Mouse (Mus musculus) stomach, embryonic 16.5 days (tissue): ENCODE results near the gene Hap1. TPM values are rescaled to one million over a fixed set of nuclear protein-coding genes. Genes with fewer than 3 reads are reported as not detected.
"Not testable (repeated sequence)": the region's sequence is repeated elsewhere in the genome, so short reads cannot be mapped to it uniquely, and the experiment has no call there.

Experiments
- ATAC-seq: fragments of 200-750 bp; cut with Nextera tagmentation; 2 replicates; pipeline ENCODE4 v1.8.0; 2017; ENCODE audit warnings: moderate number of reproducible peaks, moderate TSS enrichment; ENCODE audit not compliant: insufficient read depth, low FRiP score
- H3K27ac ChIP-seq: fragments of 300-500 bp; sonication (generic); 2 replicates; pipeline ENCODE4 v1.5.1; 2014; ENCODE audit warnings: low read length
- H3K27me3 ChIP-seq: fragments of 300-500 bp; sonication (generic); 2 replicates; pipeline ENCODE4 v1.6.1; 2014; ENCODE audit warnings: low read length, control low read depth, mixed read lengths; ENCODE audit not compliant: control insufficient read depth, insufficient read depth
- H3K36me3 ChIP-seq: fragments of 300-500 bp; sonication (generic); 2 replicates; pipeline ENCODE4 v1.6.1; 2014; ENCODE audit warnings: low read length; ENCODE audit not compliant: control insufficient read depth, insufficient read depth
- H3K4me1 ChIP-seq: fragments of 300-500 bp; sonication (generic); 2 replicates; pipeline ENCODE4 v1.6.1; 2014; ENCODE audit warnings: low read length, control low read depth, mixed read lengths; ENCODE audit not compliant: control insufficient read depth, insufficient read depth
- H3K4me2 ChIP-seq: fragments of 300-500 bp; sonication (generic); 2 replicates; pipeline ENCODE4 v1.6.1; 2014; ENCODE audit warnings: low read depth, low read length, mixed read lengths
- H3K4me3 ChIP-seq: fragments of 300-500 bp; sonication (generic); replicated peaks from 2 replicates; pipeline ENCODE4 v1.5.1; 2014; ENCODE audit warnings: mild to moderate bottlenecking, low read length
- H3K9ac ChIP-seq: fragments of 300-500 bp; sonication (generic); 2 replicates; pipeline ENCODE4 v1.6.1; 2014; ENCODE audit warnings: low read length
- H3K9me3 ChIP-seq: fragments of 300-500 bp; sonication (generic); replicated peaks from 2 replicates; pipeline ENCODE4 v1.6.1; 2016; ENCODE audit warnings: low read length, control low read depth; ENCODE audit not compliant: control insufficient read depth
- WGBS: fragments of 180-500 bp; shearing (Covaris S2); extraction: QIAGEN DNeasy Blood & Tissue Kit; methylation state at CpG from one replicate; pipeline ENCODE4 v1.1.7; 2014; 5-methylcytosine and 5-hydroxymethylcytosine counted together
- polyA plus RNA-seq: library from polyadenylated mRNA; unstranded; fragments of >200 nt; fragmentation: Nextera tagmentation; extraction: Ambion mirVana; gene quantifications from 2 replicates; pipeline ENCODE4 v1.2.1, GENCODE M21; 2015

The Hap1 gene
- polyA plus RNA-seq, 1 experiment from 2014 or later = 13.5 TPM

DNA sequence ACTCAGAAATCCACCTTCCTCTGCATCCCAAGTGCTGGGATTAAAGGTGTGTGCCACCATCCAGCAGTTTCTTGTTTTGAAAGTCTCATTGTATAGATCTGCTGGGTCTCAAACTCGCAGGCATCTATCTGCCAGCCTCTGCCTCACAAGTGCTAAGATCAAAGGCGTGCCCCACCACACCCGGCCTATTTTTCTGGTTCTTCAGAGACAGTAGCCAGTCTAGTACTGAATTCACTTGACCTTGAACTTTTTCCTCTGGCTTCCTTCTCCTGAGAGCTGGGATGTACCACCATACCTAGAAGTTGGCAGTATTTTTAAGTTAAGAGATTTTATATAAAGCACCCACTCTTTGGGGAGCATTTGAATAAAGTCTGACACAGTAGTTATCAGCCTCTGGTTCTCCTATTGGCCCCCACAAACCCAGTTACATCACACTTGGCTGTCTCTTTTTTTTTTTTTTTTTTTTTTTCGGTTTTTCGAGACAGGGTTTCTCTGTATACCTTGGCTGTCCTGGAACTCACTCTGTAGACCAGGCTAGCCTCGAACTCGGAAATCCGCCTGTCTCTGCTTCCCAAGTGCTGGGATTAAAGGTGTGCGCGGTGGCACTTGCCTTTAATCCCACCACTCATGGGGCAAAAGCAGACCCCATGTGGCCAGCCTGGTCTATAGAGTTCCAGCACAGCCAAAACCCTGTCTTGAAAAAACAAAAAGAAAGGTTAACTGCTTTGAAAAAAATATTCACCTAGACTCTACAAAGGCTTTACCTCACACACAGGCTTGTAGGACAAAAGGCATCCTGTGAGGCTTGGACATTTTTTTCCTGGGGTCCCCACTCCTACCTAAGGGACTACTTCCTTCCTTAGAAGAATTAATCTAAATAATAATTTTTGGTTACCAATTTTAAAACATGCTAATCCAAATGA, 37.1 kb downstream of the Hap1 start:
- 87% methylated on average over 10 of the region's 10 CpGs for WGBS
- H3K27me3 ChIP-seq = no peaks in the 10 kb centered on the region

DNA sequence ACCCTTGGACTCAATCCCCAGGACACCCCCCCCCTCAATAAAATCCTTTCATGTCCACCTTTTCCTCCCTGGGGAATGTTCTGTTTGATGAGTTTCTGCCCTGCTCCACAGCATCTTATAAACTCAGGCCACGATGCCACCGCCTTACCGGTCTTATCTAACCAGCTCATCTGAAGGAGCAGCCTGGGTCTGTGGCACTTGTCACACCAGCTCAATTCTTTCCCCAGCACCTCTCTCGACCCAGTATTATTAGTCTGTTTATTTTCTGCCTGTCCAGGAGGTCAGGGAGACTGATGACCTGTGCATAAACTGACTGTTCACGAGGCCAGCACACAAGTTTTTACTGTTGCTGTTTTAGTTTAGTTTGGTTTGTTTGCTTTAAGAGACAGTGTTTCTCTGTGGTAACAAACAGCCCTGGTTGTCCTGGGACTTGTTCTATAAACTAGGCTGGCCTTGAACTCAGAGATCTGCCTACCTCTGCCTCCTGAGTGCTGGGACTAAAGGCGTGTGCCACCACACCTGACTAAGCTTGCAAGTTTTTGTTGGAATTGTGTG, 38.0 kb downstream of the Hap1 start:
- no peaks in the 10 kb centered on the region for H3K27me3 ChIP-seq
- WGBS = 47% methylated on average over 6 of the region's 6 CpGs
- H3K27ac ChIP-seq = no peak overlapping the region
- H3K4me3 ChIP-seq = no peak overlapping the region
- no peak overlapping the region for H3K9ac ChIP-seq
- no peak overlapping the region for H3K4me2 ChIP-seq
- ATAC-seq = no peak
- peaks cover 3% of the 10 kb centered on the region for H3K4me1 ChIP-seq
- H3K9me3 ChIP-seq = no peaks in the 10 kb centered on the region
- H3K36me3 ChIP-seq = peaks cover 14% of the 10 kb centered on the region

More for the DNA sequence above, 37.1 kb downstream of the Hap1 start:
- Histone ChIP-seq H3K4me1 (peaks cover 3% of the 10 kb centered on the region), H3K4me2 (peak overlapping the region; percentile 68), H3K4me3 (peak overlapping the region; percentile 51), H3K36me3 (peaks cover 14% of the 10 kb centered on the region), H3K27ac (peak overlapping the region; percentile 75; the same call in 1 of the 2 replicates), H3K9ac (peak overlapping the region; percentile 64; the same call in 1 of the 2 replicates), H3K9me3 (no peaks in the 10 kb centered on the region)
- ATAC-seq = no peak

DNA sequence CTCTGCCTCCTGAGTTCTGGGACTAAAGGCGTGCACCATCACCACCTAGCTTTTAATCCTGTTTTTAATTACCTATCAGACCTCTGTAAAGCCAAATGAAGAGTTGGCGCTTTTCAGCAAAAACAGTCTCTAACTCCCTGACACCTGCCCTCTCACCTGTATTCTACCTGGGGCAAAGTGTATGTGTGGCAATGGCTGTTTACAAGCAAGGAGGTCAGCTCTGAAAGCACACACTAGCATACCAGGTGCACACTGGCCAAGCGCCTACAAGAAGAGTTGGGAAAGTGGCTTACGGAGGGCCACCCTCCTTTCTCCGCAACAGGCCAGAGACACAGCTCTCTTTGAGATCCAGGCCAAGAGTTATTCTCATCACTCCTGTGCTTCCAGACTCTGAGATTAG, 40.5 kb downstream of the Hap1 start:
- 93% methylated on average over 5 of the region's 5 CpGs for WGBS
- no peak overlapping the region for H3K4me2 ChIP-seq
- H3K4me1 ChIP-seq = no peaks in the 10 kb centered on the region; the same call in 1 of the 2 replicates
- H3K36me3 ChIP-seq = no peaks in the 10 kb centered on the region
- H3K27ac ChIP-seq = no peak overlapping the region
- no peak overlapping the region for H3K4me3 ChIP-seq
- H3K9ac ChIP-seq = no peak overlapping the region
- no peaks in the 10 kb centered on the region for H3K9me3 ChIP-seq
- ATAC-seq = no peak
- no peaks in the 10 kb centered on the region for H3K27me3 ChIP-seq

DNA sequence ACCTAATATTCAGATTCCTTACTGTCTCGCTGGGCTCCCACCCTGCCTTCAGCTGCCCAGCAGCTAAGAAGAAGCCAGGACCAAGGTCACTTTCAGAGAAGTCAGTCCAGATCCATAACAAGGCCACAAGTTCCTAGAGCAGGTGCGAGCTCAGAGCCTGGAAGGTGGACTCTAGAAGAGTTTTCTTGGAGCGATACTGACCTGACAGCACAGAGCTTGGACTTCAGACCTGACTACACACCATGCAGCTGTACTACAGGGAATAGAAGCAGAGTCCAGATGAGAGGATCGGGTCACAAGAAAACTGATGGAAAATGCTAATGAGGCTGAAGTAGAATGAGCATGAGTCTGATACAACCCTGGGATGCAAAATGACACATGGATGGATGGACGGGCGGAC, 42.5 kb downstream of the Hap1 start:
- H3K27me3 ChIP-seq = no peaks in the 10 kb centered on the region
- no peak overlapping the region for H3K9ac ChIP-seq
- WGBS = 90% methylated on average over 6 of the region's 6 CpGs
- H3K4me1 ChIP-seq = no peaks in the 10 kb centered on the region
- no peak for ATAC-seq
- H3K4me3 ChIP-seq = no peak overlapping the region
- H3K27ac ChIP-seq = no peak overlapping the region
- no peak overlapping the region for H3K4me2 ChIP-seq
- H3K9me3 ChIP-seq = no peaks in the 10 kb centered on the region
- H3K36me3 ChIP-seq = no peaks in the 10 kb centered on the region

DNA sequence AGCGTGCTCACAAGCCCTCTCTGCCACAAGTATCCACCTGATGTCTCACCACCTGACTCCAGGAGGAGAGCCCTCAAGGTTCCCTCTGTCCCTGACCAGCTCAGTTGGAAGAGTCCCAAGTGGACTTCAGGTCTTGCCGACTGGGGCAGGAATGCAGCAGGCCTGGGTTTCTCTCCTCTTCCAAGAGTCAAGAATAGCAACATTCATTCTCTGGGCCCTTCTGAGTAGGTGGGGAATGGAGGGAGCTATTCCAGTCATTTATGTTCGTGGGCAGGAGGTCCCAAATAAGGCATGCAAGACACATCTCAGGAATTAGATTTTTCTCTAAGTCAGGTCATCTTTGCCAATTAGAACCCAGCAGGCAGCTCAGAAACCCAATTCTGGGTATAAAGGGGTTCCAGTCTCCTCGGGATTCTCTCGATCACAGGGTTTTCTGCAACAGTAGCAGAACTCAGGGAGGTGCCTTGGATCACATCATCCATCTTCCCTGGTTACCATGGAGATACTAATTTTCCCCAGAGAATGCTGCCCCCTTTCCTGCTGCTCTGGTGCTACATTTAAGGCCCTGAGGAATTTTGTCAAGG, 43.7 kb downstream of the Hap1 start:
- no peaks in the 10 kb centered on the region for H3K4me1 ChIP-seq
- 29% methylated on average over 5 of the region's 5 CpGs for WGBS
- no peak overlapping the region for H3K4me3 ChIP-seq
- no peaks in the 10 kb centered on the region for H3K27me3 ChIP-seq
- ATAC-seq = no peak
- H3K9me3 ChIP-seq = no peaks in the 10 kb centered on the region
- H3K4me2 ChIP-seq = no peak overlapping the region
- no peak overlapping the region for H3K9ac ChIP-seq
- H3K27ac ChIP-seq = no peak overlapping the region
- no peaks in the 10 kb centered on the region for H3K36me3 ChIP-seq

DNA sequence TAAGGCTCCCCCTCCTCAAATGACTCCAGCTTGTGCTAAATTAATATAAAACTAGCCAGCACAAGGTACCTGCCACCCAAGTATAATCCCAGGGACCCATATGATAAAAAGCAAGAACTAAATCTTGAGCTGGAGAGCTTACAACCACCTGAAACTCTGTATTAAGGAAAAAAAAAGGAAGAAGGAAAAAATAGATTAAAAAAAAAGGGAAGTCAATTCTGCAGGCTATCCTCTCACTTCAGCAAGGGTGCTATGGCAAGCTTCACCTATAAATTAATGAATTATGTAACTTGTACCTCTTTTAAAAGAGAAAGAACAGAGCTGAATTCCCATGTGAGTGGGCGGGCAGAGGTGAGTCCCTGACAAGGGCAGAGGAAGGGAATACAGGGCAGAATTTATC, 44.3 kb downstream of the Hap1 start:
- H3K9me3 ChIP-seq = no peaks in the 10 kb centered on the region
- H3K36me3 ChIP-seq = no peaks in the 10 kb centered on the region
- H3K27ac ChIP-seq = no peak overlapping the region
- no peak for ATAC-seq
- H3K27me3 ChIP-seq = no peaks in the 10 kb centered on the region
- no peak overlapping the region for H3K9ac ChIP-seq
- H3K4me3 ChIP-seq = no peak overlapping the region
- no peaks in the 10 kb centered on the region for H3K4me1 ChIP-seq
- no peak overlapping the region for H3K4me2 ChIP-seq
- 79% methylated on average over 1 of the region's 1 CpGs for WGBS

DNA sequence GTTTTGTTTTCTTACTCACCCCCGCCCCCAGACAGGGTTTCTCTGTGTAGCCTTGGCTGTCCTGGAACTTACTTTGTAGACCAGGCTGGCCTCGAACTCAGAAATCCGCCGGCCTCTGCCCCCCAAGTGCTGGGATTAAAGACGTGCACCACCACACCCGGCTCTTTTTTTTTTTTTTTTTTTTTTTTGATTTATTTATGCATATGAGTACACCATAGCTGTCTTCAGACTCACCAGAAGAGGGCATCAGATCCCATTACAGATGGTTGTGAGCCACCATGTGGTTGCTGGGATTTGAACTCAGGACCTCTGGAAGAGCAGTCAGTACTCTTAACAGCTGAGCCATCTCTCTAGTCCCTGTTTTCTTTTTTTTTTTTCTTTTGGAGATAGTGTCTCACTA, 47.3 kb downstream of the Hap1 start:
- H3K4me1 ChIP-seq, H3K4me2 ChIP-seq, H3K4me3 ChIP-seq, H3K36me3 ChIP-seq, ATAC-seq, H3K9me3 ChIP-seq, H3K27ac ChIP-seq, H3K27me3 ChIP-seq, H3K9ac ChIP-seq: not testable (repeated sequence)
- 92% methylated on average over 5 of the region's 6 CpGs for WGBS

DNA sequence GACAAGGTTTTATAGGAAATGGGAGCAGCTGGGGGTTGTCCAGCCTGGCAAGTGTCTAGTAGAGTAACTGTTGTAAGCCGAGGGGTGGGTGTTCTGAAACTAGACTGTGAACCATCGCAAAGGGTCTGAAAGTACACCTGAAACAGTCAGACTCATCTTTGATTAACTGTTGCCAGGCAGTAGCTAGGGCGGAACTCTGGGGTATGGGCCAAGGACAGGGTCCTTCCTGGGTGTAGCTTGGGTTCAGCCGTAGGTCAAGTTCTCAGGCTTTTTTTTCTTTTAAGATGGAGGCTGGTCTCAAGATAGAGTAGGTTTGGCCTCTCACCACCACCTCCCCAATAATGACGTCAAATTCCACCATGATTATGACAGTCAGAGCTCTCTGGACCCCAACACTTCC, 48.0 kb downstream of the Hap1 start:
- no peak overlapping the region for H3K4me2 ChIP-seq
- ATAC-seq = no peak
- WGBS = 74% methylated on average over 5 of the region's 5 CpGs
- H3K4me1 ChIP-seq = no peaks in the 10 kb centered on the region
- H3K9me3 ChIP-seq = no peaks in the 10 kb centered on the region
- H3K9ac ChIP-seq = no peak overlapping the region
- H3K4me3 ChIP-seq = no peak overlapping the region
- H3K27ac ChIP-seq = no peak overlapping the region
- no peaks in the 10 kb centered on the region for H3K27me3 ChIP-seq
- H3K36me3 ChIP-seq = no peaks in the 10 kb centered on the region

DNA sequence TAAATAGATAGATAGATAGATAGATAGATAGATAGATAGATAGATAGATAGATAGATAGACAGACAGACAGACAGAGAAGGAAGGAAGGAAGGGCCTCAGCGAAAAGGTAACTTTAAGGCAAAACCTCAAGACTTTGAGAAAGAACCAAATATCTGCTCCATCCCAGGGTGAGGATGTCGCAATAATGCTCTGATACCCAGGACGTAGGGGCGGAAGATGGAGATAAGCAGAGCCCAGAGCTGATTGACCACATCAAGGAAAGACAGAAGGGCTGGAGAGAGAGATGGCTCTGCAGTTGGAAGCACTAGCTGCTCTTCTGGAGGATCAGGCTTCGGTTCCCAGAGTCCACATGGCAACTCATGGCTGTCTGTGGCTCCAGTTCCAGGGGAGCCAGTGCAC, 54.6 kb downstream of the Hap1 start:
- Histone ChIP-seq H3K4me2 (no peak overlapping the region), H3K36me3 (no peaks in the 10 kb centered on the region), H3K27me3 (no peaks in the 10 kb centered on the region), H3K4me3 (no peak overlapping the region), H3K9ac (no peak overlapping the region), H3K9me3 (no peaks in the 10 kb centered on the region), H3K4me1 (no peaks in the 10 kb centered on the region), H3K27ac (no peak overlapping the region)
- 74% methylated on average over 5 of the region's 5 CpGs for WGBS
- no peak for ATAC-seq
